Mouse (Mus musculus): Measurements from ENCODE around the gene Aff4.

GRCm38 (mm10) chr11:53367032-53367431 is 16.4 kb downstream of the Aff4 start:
- TF ChIP-seq POLR2A (IDR thresholded peaks at IDR 0.05; ENCODE audit: control insufficient read depth, extremely low read depth, insufficient read depth, low read length, poor library complexity) = no peak
- TF ChIP-seq CTCF (IDR thresholded peaks at IDR 0.05; ENCODE audit: borderline replicate concordance, control insufficient read depth, extremely low read depth, insufficient read depth, low read length, poor library complexity) = no peak

Measured in thymus, adult 2 months (tissue).